Mouse (Mus musculus) embryonic facial prominence, embryonic 11.5 days (tissue): Measurements from ENCODE around the gene Saal1. TPM values are rescaled to one million over a fixed set of nuclear protein-coding genes. Genes with fewer than 3 reads are reported as not detected.

Experiments
- ATAC-seq: fragments of 200-750 bp; cut with Nextera tagmentation; replicated peaks from 2 replicates; pipeline ENCODE4 v1.8.0; 2017; ENCODE audit warnings: low read depth; ENCODE audit not compliant: insufficient number of reproducible peaks, low FRiP score, low TSS enrichment
- DNase-seq: peaks from one replicate; pipeline ENCODE4 v3.0.0-alpha.2; 2015; ENCODE audit warnings: low spot score
- H3K27ac ChIP-seq: fragments of 300-500 bp; sonication (generic); replicated peaks from 2 replicates; pipeline ENCODE4 v1.5.1; 2014; ENCODE audit warnings: mild to moderate bottlenecking, low read depth, low read length, control low read depth
- H3K27me3 ChIP-seq: fragments of 300-500 bp; sonication (generic); 2 replicates; pipeline ENCODE4 v1.6.1; 2014; ENCODE audit warnings: mild to moderate bottlenecking, low read length, moderate library complexity, mixed read lengths; ENCODE audit not compliant: control insufficient read depth, insufficient read depth
- H3K36me3 ChIP-seq: fragments of 300-500 bp; sonication (generic); replicated peaks from 2 replicates; pipeline ENCODE4 v1.6.1; 2014; ENCODE audit warnings: low read depth, mild to moderate bottlenecking, low read length, moderate library complexity, mixed read lengths; ENCODE audit not compliant: control insufficient read depth, insufficient read depth
- H3K4me1 ChIP-seq: fragments of 300-500 bp; sonication (generic); 2 replicates; pipeline ENCODE4 v1.6.1; 2014; ENCODE audit warnings: low read length, mixed read lengths; ENCODE audit not compliant: control insufficient read depth, insufficient read depth
- H3K4me2 ChIP-seq: fragments of 300-500 bp; sonication (generic); 2 replicates; pipeline ENCODE4 v1.6.1; 2014; ENCODE audit warnings: low read depth, mild to moderate bottlenecking, control low read depth, low read length, moderate library complexity
- H3K4me3 ChIP-seq: fragments of 300-500 bp; sonication (generic); 2 replicates; pipeline ENCODE4 v1.5.1; 2014; ENCODE audit warnings: low read depth, low read length, control low read depth
- H3K9ac ChIP-seq: fragments of 300-500 bp; sonication (generic); replicated peaks from 2 replicates; pipeline ENCODE4 v1.6.1; 2014; ENCODE audit warnings: mild to moderate bottlenecking, control low read depth, low read length
- H3K9me3 ChIP-seq: fragments of 300-500 bp; sonication (generic); replicated peaks from 2 replicates; pipeline ENCODE4 v1.6.1; 2016; ENCODE audit warnings: mild to moderate bottlenecking, low read length, inconsistent platforms, mixed read lengths; ENCODE audit not compliant: control insufficient read depth
- WGBS: fragments of 180-500 bp; shearing (Covaris S2); extraction: QIAGEN DNeasy Blood & Tissue Kit; methylation state at CpG from one replicate; pipeline ENCODE4 v1.1.7; 2014; 5-methylcytosine and 5-hydroxymethylcytosine counted together
- polyA plus RNA-seq: library from polyadenylated mRNA; unstranded; fragments of >200 nt; fragmentation: Nextera tagmentation; extraction: Ambion mirVana; gene quantifications from 2 replicates; pipeline ENCODE4 v1.2.1, GENCODE M21; 2014

The Saal1 gene
- polyA plus RNA-seq, 1 experiment from 2014 or later = 51.7 TPM

- ATAC-seq = no peak
- DNase-seq = no peak
- Histone ChIP-seq H3K27me3 (no peaks in the 10 kb centered on the region), H3K9me3 (no peaks in the 10 kb centered on the region), H3K36me3 (no peaks in the 10 kb centered on the region), H3K27ac (no peak overlapping the region), H3K4me2 (no peak overlapping the region), H3K4me3 (no peak overlapping the region), H3K9ac (no peak overlapping the region), H3K4me1 (no peaks in the 10 kb centered on the region)
- 80% methylated on average over 7 of the region's 7 CpGs for WGBS
Observed at GRCm38 (mm10) chr7:46718591-46719270, 8.3 kb upstream of the Saal1 start.

DNA sequence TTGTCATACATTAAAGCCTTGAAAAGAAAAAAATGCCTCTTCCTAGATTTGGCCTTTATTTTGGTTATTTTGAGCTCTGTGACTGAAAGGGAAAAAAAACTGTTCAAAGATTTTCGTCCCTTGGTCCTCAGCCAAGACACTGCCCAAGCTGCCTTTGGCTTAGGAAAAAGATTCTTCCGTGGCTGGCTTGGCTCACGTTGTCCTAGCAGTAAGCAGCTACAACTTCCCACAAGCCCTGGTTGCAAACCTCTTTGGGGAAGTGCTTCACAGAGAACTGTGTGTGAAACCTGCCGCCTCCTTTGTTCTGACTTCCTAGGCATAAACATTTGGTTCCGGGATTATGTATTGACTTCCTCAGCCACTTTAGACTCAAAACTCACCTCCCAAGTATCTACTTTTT lies 6.4 kb upstream of the Saal1 start:
- Histone ChIP-seq H3K4me3 (no peak overlapping the region), H3K27ac (no peak overlapping the region), H3K27me3 (no peaks in the 10 kb centered on the region), H3K9me3 (no peaks in the 10 kb centered on the region), H3K36me3 (no peaks in the 10 kb centered on the region), H3K4me1 (no peaks in the 10 kb centered on the region), H3K4me2 (no peak overlapping the region), H3K9ac (no peak overlapping the region)
- 62% methylated on average over 5 of the region's 5 CpGs for WGBS
- DNase-seq (no peak), ATAC-seq (no peak)

DNA sequence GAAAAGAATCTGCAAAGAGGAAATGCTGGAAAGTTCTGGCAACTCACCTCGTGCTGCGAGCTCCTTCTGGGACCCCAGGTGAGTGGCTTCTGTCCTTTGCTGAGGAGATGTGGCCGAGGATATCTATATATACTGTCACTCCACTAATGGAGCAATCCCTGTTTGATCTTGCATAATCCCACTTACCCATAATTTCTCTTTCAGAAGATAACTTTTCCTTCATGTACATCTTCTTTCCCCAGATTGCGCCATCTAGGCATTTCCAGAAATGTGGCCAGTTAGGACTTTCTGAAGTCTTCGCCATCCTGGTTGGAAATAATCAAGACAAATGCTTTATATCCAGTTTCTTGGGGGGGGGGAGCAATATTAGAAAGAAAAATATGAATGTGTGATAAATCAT lies 5.1 kb upstream of the Saal1 start, which contains the start of gene Saa3:
Saa3 (minus strand) TSS at position 101 of the 400 bp plus-strand sequence.
- Histone ChIP-seq H3K4me1 (no peaks in the 10 kb centered on the region), H3K4me3 (no peak within 1 kb of the TSS), H3K9me3 (no peaks in the 10 kb centered on the region), H3K27ac (no peak within 1 kb of the TSS), H3K4me2 (no peak within 1 kb of the TSS), H3K27me3 (no peaks in the 10 kb centered on the region), H3K36me3 (no peaks in the 10 kb centered on the region), H3K9ac (no peak within 1 kb of the TSS)
- DNase-seq (no peak), ATAC-seq (no peak)
- 84% methylated on average over 5 of the region's 5 CpGs for WGBS

- Histone ChIP-seq H3K9ac (no peak overlapping the region), H3K27ac (no peak overlapping the region), H3K4me3 (no peak overlapping the region), H3K4me1 (no peaks in the 10 kb centered on the region), H3K4me2 (no peak overlapping the region), H3K36me3 (no peaks in the 10 kb centered on the region), H3K27me3 (no peaks in the 10 kb centered on the region), H3K9me3 (no peaks in the 10 kb centered on the region)
- peak; percentile 75 for DNase-seq
- 32% methylated on average over 6 of the region's 6 CpGs for WGBS
- no peak for ATAC-seq
Observed at GRCm38 (mm10) chr7:46714518-46714917, 4.0 kb upstream of the Saal1 start.

DNA sequence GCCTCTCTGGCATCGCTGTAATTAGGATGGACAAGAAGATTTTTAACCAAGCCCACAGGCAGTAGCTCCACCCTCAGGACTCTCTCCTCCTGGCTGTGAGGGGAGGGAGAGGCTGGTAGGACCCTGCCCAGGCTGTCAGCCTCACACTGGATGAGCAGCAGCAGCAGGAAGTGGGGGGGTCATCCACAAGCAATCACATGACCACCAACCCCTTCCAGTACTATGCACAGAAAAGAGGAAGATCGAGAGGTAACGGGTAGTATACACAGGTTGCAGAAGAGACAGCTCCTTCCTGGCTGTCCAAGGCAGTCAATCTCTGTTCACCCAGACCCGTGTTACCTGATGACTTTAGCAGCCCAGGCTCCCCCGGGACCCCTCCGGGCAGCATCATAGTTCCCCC lies 1.8 kb upstream of the Saal1 start:
- Histone ChIP-seq H3K4me2 (no peak overlapping the region), H3K4me1 (no peaks in the 10 kb centered on the region), H3K4me3 (no peak overlapping the region), H3K27me3 (no peaks in the 10 kb centered on the region), H3K9me3 (no peaks in the 10 kb centered on the region), H3K9ac (no peak overlapping the region), H3K27ac (no peak overlapping the region), H3K36me3 (no peaks in the 10 kb centered on the region)
- 67% methylated on average over 6 of the region's 6 CpGs for WGBS
- DNase-seq (no peak), ATAC-seq (no peak)

DNA sequence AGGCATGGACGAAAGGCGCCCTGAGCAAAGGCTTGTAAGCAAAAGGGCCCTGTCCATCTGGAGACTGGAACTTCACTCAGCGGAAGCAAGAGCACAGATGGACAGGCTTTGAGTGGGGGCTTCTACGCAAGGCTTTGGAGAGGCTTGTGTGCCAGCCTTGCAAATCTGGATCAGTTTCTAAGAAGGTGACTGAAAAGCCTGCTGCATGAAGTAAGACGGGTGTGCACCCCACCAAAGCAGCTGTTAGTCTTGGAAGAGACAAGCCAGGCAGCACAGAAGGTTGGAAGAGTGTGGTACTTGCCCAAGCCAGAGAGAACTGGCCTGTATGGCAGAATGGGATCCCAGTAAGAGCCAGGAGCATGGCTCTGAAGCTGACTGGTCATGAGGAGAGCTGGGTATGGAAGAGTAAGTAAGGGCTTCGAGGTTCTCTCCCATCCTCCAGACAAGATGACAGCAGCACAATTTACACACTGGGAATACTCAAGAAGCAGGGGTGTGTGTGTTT lies 9.9 kb downstream of the Saal1 start:
- no peak for DNase-seq
- H3K9me3 ChIP-seq = no peaks in the 10 kb centered on the region
- H3K36me3 ChIP-seq = peaks cover 13% of the 10 kb centered on the region
- H3K4me3 ChIP-seq = no peak overlapping the region
- ATAC-seq = no peak
- no peak overlapping the region for H3K27ac ChIP-seq
- H3K27me3 ChIP-seq = no peaks in the 10 kb centered on the region
- H3K4me1 ChIP-seq = no peaks in the 10 kb centered on the region
- no peak overlapping the region for H3K9ac ChIP-seq
- H3K4me2 ChIP-seq = no peak overlapping the region
- 93% methylated on average over 6 of the region's 6 CpGs for WGBS

- no peaks in the 10 kb centered on the region for H3K4me1 ChIP-seq
- no peak overlapping the region for H3K9ac ChIP-seq
- no peak for DNase-seq
- no peaks in the 10 kb centered on the region for H3K27me3 ChIP-seq
- WGBS = 83% methylated on average over 1 of the region's 1 CpGs
- ATAC-seq = no peak
- H3K27ac ChIP-seq = no peak overlapping the region
- H3K9me3 ChIP-seq = no peaks in the 10 kb centered on the region
- H3K4me2 ChIP-seq = no peak overlapping the region
- H3K4me3 ChIP-seq = no peak overlapping the region
- H3K36me3 ChIP-seq = peaks cover 18% of the 10 kb centered on the region
Observed at GRCm38 (mm10) chr7:46696754-46697153, 13.7 kb downstream of the Saal1 start.

DNA sequence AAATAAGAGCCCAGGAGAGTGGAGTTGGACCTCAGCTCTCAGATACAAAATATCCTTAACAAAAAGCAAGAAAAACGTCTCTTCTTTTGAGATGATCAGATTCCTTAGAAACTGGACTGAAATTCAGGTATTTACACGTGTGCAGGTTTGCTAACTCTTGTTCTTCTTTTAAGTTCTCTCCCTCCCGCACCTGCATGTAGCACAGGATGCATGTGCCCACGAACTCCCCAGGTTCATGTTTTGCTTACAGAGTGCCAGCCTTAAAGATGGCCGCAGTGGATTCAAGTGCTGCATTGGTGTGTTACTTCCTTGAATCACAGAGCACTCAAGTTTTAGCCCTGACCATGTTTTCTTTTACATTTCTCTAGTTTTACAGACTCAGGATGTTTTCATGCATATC lies 23.7 kb downstream of the Saal1 start:
- peaks cover 6% of the 10 kb centered on the region for H3K36me3 ChIP-seq
- no peaks in the 10 kb centered on the region for H3K27me3 ChIP-seq
- no peak overlapping the region for H3K4me3 ChIP-seq
- no peak overlapping the region for H3K4me2 ChIP-seq
- WGBS = 88% methylated on average over 5 of the region's 5 CpGs
- ATAC-seq = no peak
- DNase-seq = no peak
- no peak overlapping the region for H3K27ac ChIP-seq
- no peaks in the 10 kb centered on the region for H3K4me1 ChIP-seq
- no peaks in the 10 kb centered on the region for H3K9me3 ChIP-seq
- no peak overlapping the region for H3K9ac ChIP-seq
